Mouse (Mus musculus): ENCODE results near the gene Ccdc24.

Gene Ccdc24

DNA sequence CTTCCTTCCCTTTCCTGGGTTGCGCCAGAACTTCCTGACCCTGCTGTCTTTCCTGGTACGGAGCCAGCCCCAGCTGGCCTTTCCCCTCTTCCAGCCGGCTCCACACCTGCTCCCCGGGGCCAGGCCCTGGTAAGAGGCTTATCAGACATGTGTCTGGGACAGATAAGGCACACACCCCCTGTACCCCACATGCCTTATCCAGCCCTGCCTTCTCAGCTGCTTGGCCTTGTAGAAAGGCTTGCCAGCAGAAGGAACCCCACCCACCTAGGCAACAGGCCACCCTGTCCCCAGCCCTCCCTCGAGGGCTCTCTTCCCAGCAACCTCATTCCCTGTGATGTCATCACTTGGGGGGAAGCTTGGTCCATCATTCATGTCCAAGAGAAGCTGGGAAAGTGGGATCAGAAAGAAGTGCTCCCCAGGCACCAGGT lies 42.2 kb downstream of the Ccdc24 start:
- DNase-seq (ENCODE audit: low spot score in 2 of 2) = peak; percentile 73 to 86

DNA sequence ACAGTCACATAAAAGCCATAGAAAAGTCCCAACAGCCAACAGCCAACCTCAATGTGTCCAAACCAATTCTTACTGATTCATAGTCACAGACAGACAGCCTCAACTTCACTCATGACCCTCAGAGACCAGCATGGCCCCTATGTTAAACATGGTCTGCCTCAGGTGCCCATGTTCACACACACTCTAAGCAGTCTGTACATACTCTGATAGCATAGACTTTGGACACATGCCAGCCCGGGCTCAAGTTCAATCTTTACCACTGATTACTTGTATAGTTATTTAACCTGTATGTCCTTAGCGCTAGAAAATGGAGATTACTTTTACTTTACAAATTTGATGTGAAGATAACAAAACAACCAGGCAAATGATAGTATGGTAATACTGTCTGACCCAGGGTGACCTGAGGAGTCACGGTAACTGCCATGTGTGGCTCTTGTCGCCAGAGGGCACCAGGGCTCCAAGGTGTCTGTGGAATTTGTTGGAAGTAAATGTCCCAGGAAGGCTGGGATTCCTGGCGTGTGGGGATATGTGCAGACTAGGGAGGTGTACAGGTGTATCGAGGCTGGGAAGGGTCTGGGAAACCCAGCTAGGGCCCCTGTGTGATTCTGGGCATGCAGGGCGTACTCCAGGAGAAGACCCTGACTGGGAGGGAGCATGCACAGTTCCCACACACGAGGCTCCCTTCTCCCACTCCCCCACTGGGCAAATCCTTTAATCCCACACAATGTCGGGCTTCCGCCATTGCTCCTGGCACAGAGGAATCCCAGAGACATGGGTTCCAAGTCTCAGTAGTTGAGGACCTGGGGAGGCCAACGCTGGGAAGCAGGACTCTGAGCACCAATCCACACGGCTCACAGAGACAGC lies 42.9 kb downstream of the Ccdc24 start:
- DNase-seq (ENCODE audit: low spot score in 2 of 2) = peak; percentile 46 to 78

DNA sequence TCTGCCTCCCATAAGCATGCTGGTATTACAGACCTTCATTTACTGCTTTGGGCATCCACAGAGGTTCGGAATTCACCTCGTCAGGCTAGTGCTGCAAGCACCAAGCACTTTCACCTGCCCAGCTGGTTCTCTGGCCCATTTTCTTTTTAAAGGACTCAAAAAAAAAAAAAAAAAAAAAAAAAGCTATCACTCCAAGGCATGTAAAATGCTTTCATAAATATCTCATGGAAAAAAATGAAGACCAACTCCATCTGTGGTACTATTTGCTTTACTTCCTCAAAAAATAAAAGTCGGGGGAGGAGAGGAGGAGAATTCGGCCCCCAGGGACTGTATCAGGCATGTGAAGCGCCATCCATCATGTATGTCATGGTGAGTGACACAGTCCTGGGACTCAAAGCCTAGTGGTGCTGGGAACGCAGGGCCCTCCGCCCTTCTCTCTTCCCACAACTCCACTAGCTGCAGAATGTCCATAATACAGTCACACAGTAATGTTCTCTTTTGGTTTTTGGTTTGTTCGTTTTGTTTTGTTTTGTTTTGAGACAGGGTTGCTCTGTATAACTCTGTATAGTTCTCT lies 43.7 kb downstream of the Ccdc24 start:
- no peak for DNase-seq (ENCODE audit: low spot score in 2 of 2)

DNA sequence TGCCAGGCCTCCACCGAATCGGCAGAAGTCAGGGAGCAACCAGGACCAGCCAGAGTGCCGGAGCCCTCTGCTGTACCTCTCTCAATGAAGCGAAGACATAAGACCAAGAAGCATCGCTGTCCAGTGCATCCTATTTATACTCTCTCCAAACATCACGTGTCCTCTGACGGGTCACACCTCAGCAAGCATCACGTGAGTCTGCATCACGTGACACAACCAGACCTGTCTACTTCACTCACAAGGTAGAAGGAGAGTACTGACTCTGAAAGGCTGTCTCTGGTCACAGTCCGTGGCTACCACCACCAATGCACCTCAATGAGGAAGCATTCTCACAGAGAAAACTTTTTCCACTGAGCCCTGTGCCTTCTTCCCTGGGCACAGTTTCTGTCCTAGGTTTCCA lies 54.3 kb downstream of the Ccdc24 start:
- no peak for DNase-seq (ENCODE audit: low spot score in 2 of 2)

DNA sequence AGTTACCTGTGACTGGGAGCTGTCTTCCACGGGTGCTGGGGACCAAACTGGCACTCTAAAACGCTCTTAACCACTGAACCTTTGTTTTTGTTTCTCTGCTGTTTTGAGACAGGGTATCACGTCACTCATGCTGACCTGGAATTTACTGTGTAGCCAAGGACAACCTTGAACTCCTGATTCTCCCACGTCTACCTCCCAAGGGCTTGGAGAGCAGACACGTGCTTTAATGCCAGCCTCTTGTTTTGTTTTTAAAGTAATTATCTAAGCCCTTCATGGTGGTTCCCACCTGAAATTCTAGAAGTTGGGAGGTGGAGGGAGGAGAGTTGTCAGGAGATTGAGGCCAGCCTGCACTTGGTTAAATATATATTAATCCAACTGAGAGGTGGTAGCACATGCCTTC lies 55.6 kb downstream of the Ccdc24 start:
- DNase-seq (ENCODE audit: low spot score in 2 of 2) = no peak
